Mouse (Mus musculus): ENCODE measurements around the gene Ddx43.

DNA sequence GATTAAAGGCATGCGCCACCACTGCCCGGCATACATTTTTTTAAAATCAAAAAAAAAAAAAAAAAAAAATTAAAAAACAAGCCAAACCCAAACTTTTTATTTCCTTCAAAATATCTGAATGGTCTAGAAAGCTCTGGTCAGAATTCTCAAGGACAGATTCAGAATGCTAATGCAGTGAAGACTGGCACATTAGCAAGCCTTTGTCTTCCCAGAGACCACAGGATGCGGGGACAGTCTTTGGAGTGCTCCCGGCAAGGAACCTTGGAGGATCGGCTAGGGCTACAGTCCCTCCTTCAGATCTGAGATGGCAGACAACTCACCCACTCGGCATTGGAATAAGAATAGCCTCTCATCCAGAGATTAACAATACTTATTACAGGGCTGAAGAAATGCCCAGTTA lies 30.9 kb upstream of the Ddx43 start:
- TF ChIP-seq CTCF (IDR thresholded peaks at IDR 0.05; ENCODE audit: low read depth) (no peak), EP300 (IDR thresholded peaks at IDR 0.05; ENCODE audit: low read depth) (no peak)
